29 mouse cellular contexts compared by ENCODE assay signal in genomic region chr10:120512946-120513345, GRCm38 (mm10). TPM values are rescaled to one million over a fixed set of nuclear protein-coding genes. Genes with fewer than 3 reads are reported as not detected.
A peak's percentile ranks its signal among the peaks of the same experiment; 100 is the strongest.
DNase-seq lines count a peak whose midpoint lies in the region; ATAC-seq and TF ChIP-seq lines count a peak whose summit lies in the region.
"Had no signal": no experiment of that assay in that cellular context is flagged by ENCODE, and none has a peak within 500 bp of the region (broad histone marks: within the 10 kb centered on the region; RNA-seq: fewer than 3 reads in every experiment).

No protein-coding gene starts in this region.

- H3K9ac ChIP-seq in heart, postnatal 0 days (replicated peaks; ENCODE audit: low read depth, low read length), result no peak overlapping the region
- no peak overlapping the region for H3K9ac ChIP-seq in lung, postnatal 0 days (replicated peaks; ENCODE audit: low read depth)
- H3K9ac ChIP-seq: embryonic facial prominence, embryonic 12.5 days; hindbrain, embryonic 13.5 days; liver, embryonic 14.5 days had no signal

- DNase-seq in heart, postnatal 0 days (ENCODE audit: low spot score), result peak; percentile 9
- no peak for DNase-seq in heart, adult 18-20 months
- DNase-seq in lung, postnatal 0 days (ENCODE audit: low spot score), result peak; percentile 64
- DNase-seq in lung, postnatal 25 days (ENCODE audit: low spot score), result no peak
- peak; percentile 34 for DNase-seq in adipocyte (ENCODE audit: low spot score)
- DNase-seq in retina, postnatal 1 day, result peak; percentile 56
- DNase-seq in kidney, adult 18-20 months, result no peak
- DNase-seq: adrenal gland, postnatal 25 days; B cell, adult 2 months; cerebellum, adult 2 months; cerebellum, postnatal 14 days; gastrocnemius, postnatal 10 days; heart, postnatal 4 days; kidney, adult 9 months; kidney, postnatal 14 days; liver; lung, adult 2 months; right cerebral cortex, postnatal 4 days; thymus, adult 2 months; thymus, postnatal 36 days had no signal

- no peak for TF ChIP-seq EP300 in heart, postnatal 0 days (IDR thresholded peaks at IDR 0.05; ENCODE audit: low read depth)
- TF ChIP-seq EP300 in lung, postnatal 0 days (IDR thresholded peaks at IDR 0.05), result no peak

- no peaks in the 10 kb centered on the region for H3K27me3 ChIP-seq in heart, postnatal 0 days (ENCODE audit: control insufficient read depth, insufficient read depth, low read length)
- no peaks in the 10 kb centered on the region for H3K27me3 ChIP-seq in lung, postnatal 0 days (replicated peaks; ENCODE audit: insufficient read depth, low read length)
- H3K27me3 ChIP-seq: embryonic facial prominence, embryonic 12.5 days; hindbrain, embryonic 13.5 days had no signal

- H3K4me3 ChIP-seq in heart, postnatal 0 days (ENCODE audit: low read depth, low read length), result no peak overlapping the region
- H3K4me3 ChIP-seq in lung, postnatal 0 days (ENCODE audit: low read depth, low read length), result no peak overlapping the region
- H3K4me3 ChIP-seq: embryonic facial prominence, embryonic 12.5 days; hindbrain, embryonic 13.5 days; left cerebral cortex, adult 2 months had no signal

- no peaks in the 10 kb centered on the region for H3K9me3 ChIP-seq in heart, postnatal 0 days (replicated peaks; ENCODE audit: control insufficient read depth, low read length)
- no peaks in the 10 kb centered on the region for H3K9me3 ChIP-seq in lung, postnatal 0 days (ENCODE audit: low read length)
- H3K9me3 ChIP-seq: embryonic facial prominence, embryonic 12.5 days; hindbrain, embryonic 13.5 days had no signal

- H3K4me2 ChIP-seq in heart, postnatal 0 days (ENCODE audit: low read depth, low read length), result no peak overlapping the region
- no peak overlapping the region for H3K4me2 ChIP-seq in lung, postnatal 0 days (replicated peaks; ENCODE audit: low read depth, low read length)
- H3K4me2 ChIP-seq: embryonic facial prominence, embryonic 12.5 days; heart, embryonic 11.5 days; hindbrain, embryonic 13.5 days had no signal

- no peaks in the 10 kb centered on the region for H3K36me3 ChIP-seq in heart, postnatal 0 days (replicated peaks; ENCODE audit: control insufficient read depth, insufficient read depth, low read length)
- H3K36me3 ChIP-seq in lung, postnatal 0 days (ENCODE audit: insufficient read depth, low read length), result no peaks in the 10 kb centered on the region
- H3K36me3 ChIP-seq: embryonic facial prominence, embryonic 12.5 days; hindbrain, embryonic 13.5 days had no signal

- no peak overlapping the region for H3K27ac ChIP-seq in heart, postnatal 0 days (ENCODE audit: low read depth)
- no peak overlapping the region for H3K27ac ChIP-seq in lung, postnatal 0 days (ENCODE audit: low read length)
- H3K27ac ChIP-seq: hindbrain, embryonic 13.5 days; left cerebral cortex, adult 2 months; liver, embryonic 14.5 days had no signal

- peaks cover 3% of the 10 kb centered on the region; the same call in 1 of the 2 replicates for H3K4me1 ChIP-seq in heart, postnatal 0 days (ENCODE audit: control insufficient read depth, insufficient read depth)
- H3K4me1 ChIP-seq in lung, postnatal 0 days (ENCODE audit: insufficient read depth, low read depth, low read length), result no peaks in the 10 kb centered on the region

- no peak for TF ChIP-seq CTCF in heart, postnatal 0 days (IDR thresholded peaks at IDR 0.05; ENCODE audit: low read depth)
- TF ChIP-seq CTCF in lung, postnatal 0 days (IDR thresholded peaks at IDR 0.05), result no peak

- no peak for ATAC-seq in heart, postnatal 0 days (ENCODE audit: insufficient read depth, low read depth)
- ATAC-seq in lung, postnatal 0 days, result no peak
- ATAC-seq: forebrain, embryonic 16.5 days; intestine, embryonic 16.5 days; midbrain, embryonic 16.5 days had no signal

- WGBS in heart, postnatal 0 days, result 52% methylated on average over 4 of the region's 4 CpGs
- 20% methylated on average over 4 of the region's 4 CpGs for WGBS in lung, postnatal 0 days

RNA-seq across cellular contexts. Expression of gene Hmga2, which starts 36.7 kb away (rescaled TPM):
- 0.77 and 1.0 TPM in 2 replicates for total RNA-seq in heart, postnatal 0 days (2014; rRNA removed; ENCODE audit: low replicate concordance)
- 0.53 and 0.63 TPM in 2 replicates for polyA plus RNA-seq in heart, postnatal 0 days (2015; fragmentation: Nextera tagmentation; extraction: Ambion mirVana)
- not detected for total RNA-seq in heart, adult 18-20 months (2021)
- 2.2 and 3.0 TPM in 2 replicates for polyA plus RNA-seq in lung, postnatal 0 days (2015; fragmentation: Nextera tagmentation; extraction: Ambion mirVana)
- polyA plus RNA-seq: lung, adult 2 months; spleen, adult 2 months had no signal

Comparison
In these comparisons a context has a peak if more than half of its experiments do, and no peak if none do; other contexts are left out.
1. DNase-seq: peak in heart, postnatal 0 days (single experiment), lung, postnatal 0 days (single experiment), adipocyte (single experiment) and retina, postnatal 1 day (single experiment); none in heart, adult 18-20 months (0 of 2), lung, postnatal 25 days (single experiment) and kidney, adult 18-20 months (single experiment).